Mouse (Mus musculus): ENCODE measurements around the gene Pes1.
A peak's percentile ranks its signal among the peaks of the same experiment; 100 is the strongest.
"Not testable (repeated sequence)": the region's sequence is repeated elsewhere in the genome, so short reads cannot be mapped to it uniquely, and the experiment has no call there.

Gene Pes1

GRCm38 (mm10) chr11:3963610-3964415, at the start of gene Pes1:
TSS of gene Pes1 (plus strand) at chr11:3963975.
- DNase-seq, result peak; percentile 86

GRCm38 (mm10) chr11:3914109-3914840, 49.5 kb upstream of the Pes1 start, which contains the start of gene Slc35e4:
TSS of gene Slc35e4 (minus strand) at chr11:3914664.
- peak; percentile 94 to 97 for DNase-seq

GRCm38 (mm10) chr11:3918738-3919137, 45.0 kb upstream of the Pes1 start:
- DNase-seq, result peak in 1 of 2 experiments; percentile 67

GRCm38 (mm10) chr11:3920476-3920875, 43.3 kb upstream of the Pes1 start:
- no peak for DNase-seq

- peak; percentile 68 to 81 for DNase-seq
Observed at GRCm38 (mm10) chr11:3921281-3921850, 42.4 kb upstream of the Pes1 start.

- DNase-seq, result no peak
Observed at GRCm38 (mm10) chr11:3922115-3922514, 41.7 kb upstream of the Pes1 start.

- no peak for DNase-seq
Observed at GRCm38 (mm10) chr11:3922731-3923130, 41.0 kb upstream of the Pes1 start.

GRCm38 (mm10) chr11:3925916-3926315, 37.9 kb upstream of the Pes1 start:
- no peak for DNase-seq

- no peak for DNase-seq
Observed at GRCm38 (mm10) chr11:3930019-3930418, 33.8 kb upstream of the Pes1 start.

- no peak for DNase-seq
Observed at GRCm38 (mm10) chr11:3930931-3931330, 32.8 kb upstream of the Pes1 start.

GRCm38 (mm10) chr11:3931511-3932211, 32.1 kb upstream of the Pes1 start, which contains the start of gene Tcn2:
TSS of gene Tcn2 (minus strand) at chr11:3932159.
- peak; percentile 45 to 66 for DNase-seq

GRCm38 (mm10) chr11:3933756-3934285, 30.0 kb upstream of the Pes1 start:
- DNase-seq, result no peak

- no peak for DNase-seq
Observed at GRCm38 (mm10) chr11:3935135-3935534, 28.6 kb upstream of the Pes1 start.

GRCm38 (mm10) chr11:3936318-3936717, 27.5 kb upstream of the Pes1 start:
- no peak for DNase-seq

- DNase-seq, result no peak
Observed at GRCm38 (mm10) chr11:3937321-3937874, 26.4 kb upstream of the Pes1 start.

GRCm38 (mm10) chr11:3941371-3941770, 22.4 kb upstream of the Pes1 start:
- DNase-seq, result no peak

GRCm38 (mm10) chr11:3946386-3946785, 17.4 kb upstream of the Pes1 start:
- no peak for DNase-seq

- DNase-seq, result not testable (repeated sequence)
Observed at GRCm38 (mm10) chr11:3954876-3955275, 8.9 kb upstream of the Pes1 start.

GRCm38 (mm10) chr11:3955371-3955770, 8.4 kb upstream of the Pes1 start:
- not testable (repeated sequence) for DNase-seq

GRCm38 (mm10) chr11:3960901-3961300, 2.9 kb upstream of the Pes1 start:
- DNase-seq, result no peak

- no peak for DNase-seq
Observed at GRCm38 (mm10) chr11:3961761-3962160, 2.0 kb upstream of the Pes1 start.

- no peak for DNase-seq
Observed at GRCm38 (mm10) chr11:3963155-3963554, 620 bp upstream of the Pes1 start.
